Mouse (Mus musculus) kidney, embryonic 16.5 days (tissue): ENCODE data around the gene Dchs1. TPM values are rescaled to one million over a fixed set of nuclear protein-coding genes. Genes with fewer than 3 reads are reported as not detected.

Experiments
- ATAC-seq: fragments of 200-750 bp; cut with Nextera tagmentation; 2 replicates; pipeline ENCODE4 v1.8.0; 2017; ENCODE audit warnings: moderate TSS enrichment; ENCODE audit not compliant: low FRiP score, low TSS enrichment
- H3K27ac ChIP-seq: fragments of 300-500 bp; sonication (generic); 2 replicates; pipeline ENCODE4 v1.5.1; 2014; ENCODE audit warnings: low read length
- H3K27me3 ChIP-seq: fragments of 300-500 bp; sonication (generic); 2 replicates; pipeline ENCODE4 v1.6.1; 2014; ENCODE audit warnings: low read length, control low read depth, mixed read lengths; ENCODE audit not compliant: insufficient read depth
- H3K36me3 ChIP-seq: fragments of 300-500 bp; sonication (generic); 2 replicates; pipeline ENCODE4 v1.6.1; 2014; ENCODE audit warnings: low read length, control low read depth, mixed read lengths; ENCODE audit not compliant: insufficient read depth
- H3K4me1 ChIP-seq: fragments of 300-500 bp; sonication (generic); 2 replicates; pipeline ENCODE4 v1.6.1; 2014; ENCODE audit warnings: low read length, control low read depth, mixed read lengths; ENCODE audit not compliant: insufficient read depth
- H3K4me2 ChIP-seq: fragments of 300-500 bp; sonication (generic); replicated peaks from 2 replicates; pipeline ENCODE4 v1.6.1; 2014; ENCODE audit warnings: low read depth, low read length
- H3K4me3 ChIP-seq: fragments of 300-500 bp; sonication (generic); 2 replicates; pipeline ENCODE4 v1.5.1; 2014; ENCODE audit warnings: mild to moderate bottlenecking, low read length
- H3K9ac ChIP-seq: fragments of 300-500 bp; sonication (generic); replicated peaks from 2 replicates; pipeline ENCODE4 v1.6.1; 2014; ENCODE audit warnings: low read length
- H3K9me3 ChIP-seq: fragments of 300-500 bp; sonication (generic); 2 replicates; pipeline ENCODE4 v1.6.1; 2016; ENCODE audit warnings: low read length, control low read depth
- WGBS: fragments of 180-500 bp; shearing (Covaris S2); extraction: QIAGEN DNeasy Blood & Tissue Kit; methylation state at CpG from one replicate; pipeline ENCODE4 v1.1.7; 2014; 5-methylcytosine and 5-hydroxymethylcytosine counted together
- polyA plus RNA-seq: library from polyadenylated mRNA; unstranded; fragments of >200 nt; fragmentation: Nextera tagmentation; extraction: Ambion mirVana; gene quantifications from 2 replicates; pipeline ENCODE4 v1.2.1, GENCODE M21; 2015

Gene Dchs1
- polyA plus RNA-seq, 1 experiment from 2014 or later, result 10.4 TPM

GRCm38 (mm10) chr7:105726980-105727325 is 60.5 kb downstream of the Dchs1 start:
- Histone ChIP-seq H3K9me3 (no peaks in the 10 kb centered on the region), H3K4me1 (no peaks in the 10 kb centered on the region), H3K27me3 (no peaks in the 10 kb centered on the region), H3K27ac (no peak overlapping the region), H3K4me3 (no peak overlapping the region), H3K9ac (no peak overlapping the region), H3K36me3 (peaks cover 22% of the 10 kb centered on the region), H3K4me2 (no peak overlapping the region)
- 95% methylated on average over 4 of the region's 4 CpGs for WGBS
- no peak for ATAC-seq

DNA sequence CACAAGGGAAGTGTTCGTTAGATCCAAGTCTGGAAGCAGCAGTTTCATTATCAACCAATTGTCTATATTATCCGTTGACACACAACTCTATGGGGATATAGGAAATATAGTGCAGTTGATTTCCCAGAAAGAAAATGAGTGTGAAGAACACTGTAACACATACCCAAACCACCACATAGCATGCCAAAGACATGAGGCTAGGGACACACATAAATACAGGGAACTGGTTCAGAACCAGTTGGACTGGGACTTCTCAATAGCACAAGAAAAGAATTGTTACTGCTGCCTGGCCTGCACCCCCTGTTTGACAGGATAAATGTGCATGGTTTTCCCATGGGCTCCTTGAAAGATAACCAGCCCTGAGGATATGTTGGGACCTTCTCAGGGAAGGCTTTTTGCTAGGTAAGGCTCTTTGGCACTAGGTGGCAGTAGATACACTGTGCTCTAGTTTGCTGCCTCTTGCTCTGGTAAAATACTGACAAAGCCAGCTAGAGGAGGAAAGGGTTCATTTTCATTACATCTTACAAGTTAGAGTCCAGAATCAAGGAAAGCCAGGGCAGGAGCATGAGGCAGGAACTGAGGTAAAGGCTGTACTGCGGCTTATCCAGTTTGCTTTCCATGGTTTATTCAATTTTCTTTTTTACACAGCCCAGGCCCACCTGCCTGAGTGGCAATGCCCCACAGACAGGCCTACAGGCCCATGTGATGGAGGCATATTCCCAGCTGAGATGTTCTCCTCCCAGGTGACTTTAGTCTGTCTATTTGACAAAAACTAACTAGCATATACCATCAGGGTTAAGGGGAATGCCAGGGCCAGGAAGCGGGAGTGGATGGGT is 61.1 kb downstream of the Dchs1 start:
- ATAC-seq, result peak; percentile 84
- Histone ChIP-seq H3K4me2 (no peak overlapping the region), H3K27me3 (no peaks in the 10 kb centered on the region), H3K27ac (no peak overlapping the region), H3K9ac (no peak overlapping the region), H3K36me3 (peaks cover 17% of the 10 kb centered on the region), H3K4me3 (no peak overlapping the region), H3K9me3 (no peaks in the 10 kb centered on the region), H3K4me1 (no peaks in the 10 kb centered on the region)
- 83% methylated on average over 4 of the region's 4 CpGs for WGBS

DNA sequence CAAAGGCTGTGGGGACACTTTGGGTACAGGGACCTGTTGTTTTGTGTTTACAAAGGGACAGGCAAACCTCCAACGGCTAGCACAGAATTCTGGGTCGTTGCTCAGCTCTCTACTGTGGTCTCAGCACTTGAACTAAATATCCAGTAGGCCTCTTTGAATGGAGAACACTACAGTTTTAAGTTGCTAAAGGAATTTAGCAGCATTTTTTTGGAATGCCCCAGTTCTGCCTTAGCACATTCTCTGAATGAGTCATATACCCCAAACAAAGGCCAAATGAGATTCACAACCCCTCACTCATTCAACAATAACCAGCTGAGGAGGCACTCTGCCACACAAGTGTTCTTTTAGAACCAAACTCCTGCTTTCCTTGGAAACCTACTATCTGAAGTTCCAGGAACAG is 65.5 kb downstream of the Dchs1 start:
- no peak for ATAC-seq
- Histone ChIP-seq H3K27me3 (no peaks in the 10 kb centered on the region), H3K4me3 (no peak overlapping the region), H3K4me2 (no peak overlapping the region), H3K27ac (no peak overlapping the region), H3K9me3 (no peaks in the 10 kb centered on the region), H3K36me3 (no peaks in the 10 kb centered on the region), H3K9ac (no peak overlapping the region), H3K4me1 (no peaks in the 10 kb centered on the region)
- 67% methylated on average over 2 of the region's 2 CpGs for WGBS

GRCm38 (mm10) chr7:105715366-105715765 is 72.1 kb downstream of the Dchs1 start:
- H3K4me3 ChIP-seq, result no peak overlapping the region
- no peaks in the 10 kb centered on the region for H3K9me3 ChIP-seq

DNA sequence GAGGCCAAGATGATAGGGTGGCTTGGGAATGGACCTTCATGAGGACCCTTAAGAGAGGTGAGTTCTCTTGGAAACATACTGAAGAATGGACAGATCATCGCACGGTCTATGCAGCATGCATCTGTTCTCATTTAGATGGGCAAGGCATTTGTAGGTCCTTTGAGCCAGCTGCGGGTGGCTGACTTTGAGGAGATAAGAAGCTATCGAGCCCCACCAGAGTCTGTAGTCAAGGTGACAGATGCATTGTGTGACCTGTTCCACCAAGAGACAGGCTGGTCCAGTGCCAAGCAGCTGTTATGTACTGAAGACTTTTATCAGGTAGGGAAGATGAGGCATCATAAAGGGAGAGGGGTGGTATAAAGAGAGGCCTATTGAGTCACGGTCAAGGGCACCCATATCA is 78.7 kb downstream of the Dchs1 start:
- H3K27ac ChIP-seq, result no peak overlapping the region
- no peaks in the 10 kb centered on the region for H3K9me3 ChIP-seq
- H3K9ac ChIP-seq, result no peak overlapping the region
- H3K27me3 ChIP-seq, result no peaks in the 10 kb centered on the region
- H3K4me3 ChIP-seq, result no peak overlapping the region
- no peak overlapping the region for H3K4me2 ChIP-seq
- ATAC-seq, result no peak
- no peaks in the 10 kb centered on the region for H3K4me1 ChIP-seq
- 92% methylated on average over 5 of the region's 5 CpGs for WGBS
- H3K36me3 ChIP-seq, result no peaks in the 10 kb centered on the region

More at GRCm38 (mm10) chr7:105715366-105715765, 72.1 kb downstream of the Dchs1 start:
- no peak overlapping the region for H3K27ac ChIP-seq
- no peak for ATAC-seq
- no peak overlapping the region for H3K4me2 ChIP-seq
- 60% methylated on average over 3 of the region's 3 CpGs for WGBS
- no peaks in the 10 kb centered on the region for H3K27me3 ChIP-seq
- no peak overlapping the region for H3K9ac ChIP-seq
- H3K4me1 ChIP-seq, result no peaks in the 10 kb centered on the region
- no peaks in the 10 kb centered on the region for H3K36me3 ChIP-seq

GRCm38 (mm10) chr7:105703816-105704215 is 83.6 kb downstream of the Dchs1 start:
- no peaks in the 10 kb centered on the region for H3K36me3 ChIP-seq
- 95% methylated on average over 4 of the region's 4 CpGs for WGBS
- no peak overlapping the region for H3K27ac ChIP-seq
- H3K4me2 ChIP-seq, result no peak overlapping the region
- H3K27me3 ChIP-seq, result no peaks in the 10 kb centered on the region
- no peak overlapping the region for H3K4me3 ChIP-seq
- no peaks in the 10 kb centered on the region for H3K4me1 ChIP-seq
- no peak for ATAC-seq
- no peaks in the 10 kb centered on the region for H3K9me3 ChIP-seq
- no peak overlapping the region for H3K9ac ChIP-seq

DNA sequence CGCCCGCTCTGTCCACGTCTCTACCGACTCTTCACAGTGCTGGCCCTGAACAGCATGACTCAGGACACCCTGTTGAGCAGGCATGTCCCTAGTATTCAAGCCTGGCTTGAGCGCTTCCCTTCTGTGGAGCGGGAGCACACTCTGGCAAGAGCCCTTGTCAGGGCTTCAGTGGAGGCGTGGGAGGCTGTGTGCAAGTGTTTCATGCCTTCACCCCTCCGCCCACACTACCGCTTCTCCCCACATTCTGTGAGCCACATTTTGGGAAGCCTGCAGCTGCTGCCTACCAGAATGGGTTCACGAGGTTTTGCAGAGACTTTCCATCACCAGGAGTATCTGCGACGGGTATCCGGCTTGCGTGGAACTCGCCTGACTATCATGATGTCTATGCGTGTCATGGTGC is 84.3 kb downstream of the Dchs1 start:
- Histone ChIP-seq H3K9ac (no peak overlapping the region), H3K36me3 (no peaks in the 10 kb centered on the region), H3K27ac (no peak overlapping the region), H3K4me2 (no peak overlapping the region), H3K4me3 (no peak overlapping the region), H3K27me3 (no peaks in the 10 kb centered on the region), H3K9me3 (no peaks in the 10 kb centered on the region), H3K4me1 (no peaks in the 10 kb centered on the region)
- WGBS, result 82% methylated on average over 16 of the region's 16 CpGs
- ATAC-seq, result no peak

Other genes starting within 250 kb of the Dchs1 start
- gene Smpd1, start 233.3 kb downstream of the Dchs1 start, polyA plus RNA-seq, result 58.7 and 60.7 TPM in 2 replicates
- 62.1 and 62.2 TPM in 2 replicates for gene Apbb1, start 206.0 kb downstream of the Dchs1 start, polyA plus RNA-seq
- 1.3 and 1.7 TPM in 2 replicates for gene Hpx, start 187.5 kb downstream of the Dchs1 start, polyA plus RNA-seq
- 38.7 and 39.2 TPM in 2 replicates for gene Trim3, start 154.1 kb downstream of the Dchs1 start, polyA plus RNA-seq
- 164 and 183 TPM in 2 replicates for gene Timm10b, start 147.6 kb downstream of the Dchs1 start, polyA plus RNA-seq
- 92.4 and 92.5 TPM in 2 replicates for gene Arfip2, start 147.2 kb downstream of the Dchs1 start, polyA plus RNA-seq
- gene Gm45799, start 147.1 kb downstream of the Dchs1 start, polyA plus RNA-seq, result 13.1 and 32.4 TPM in 2 replicates
- 1.7 and 2.0 TPM in 2 replicates for gene Dnhd1, start 136.8 kb downstream of the Dchs1 start, polyA plus RNA-seq
- 377 and 439 TPM in 2 replicates for gene Ilk, start 51.1 kb downstream of the Dchs1 start, polyA plus RNA-seq
- 42.9 TPM in 2 replicates for gene Rrp8, start 50.3 kb downstream of the Dchs1 start, polyA plus RNA-seq
- 107 and 121 TPM in 2 replicates for gene Taf10, start 43.3 kb downstream of the Dchs1 start, polyA plus RNA-seq
- gene Tpp1, start 35.4 kb downstream of the Dchs1 start, polyA plus RNA-seq, result 120 and 123 TPM in 2 replicates
- 378 and 386 TPM in 2 replicates for gene Mrpl17, start 23.4 kb upstream of the Dchs1 start, polyA plus RNA-seq
- 0.59 TPM in 1 of 2 replicates, not detected in the other for gene Gm4070, start 166.3 kb upstream of the Dchs1 start, polyA plus RNA-seq